Mouse (Mus musculus) heart, postnatal 25 days (tissue): ENCODE data around the gene Mecom. TPM values are rescaled to one million over a fixed set of nuclear protein-coding genes. Genes with fewer than 3 reads are reported as not detected.

Experiments used
- DNase-seq: peaks from one replicate; pipeline ENCODE4 v3.0.0; 2022; ENCODE audit warnings: low spot score
- intact Hi-C: fragments of 180-260 bp; cut with DNase I; formaldehyde crosslinking; loops from one replicate; pipeline ENCODE4 v1.15.1; 2025
- total RNA-seq, 2 experiments: library from RNA; stranded (reverse); gene quantifications; 2 replicates each; pipeline ENCODE4 v1.2.3; 2021

Gene Mecom
- total RNA-seq, 2 experiments from 2014 or later, result 18.6 to 21.2 TPM

DNA sequence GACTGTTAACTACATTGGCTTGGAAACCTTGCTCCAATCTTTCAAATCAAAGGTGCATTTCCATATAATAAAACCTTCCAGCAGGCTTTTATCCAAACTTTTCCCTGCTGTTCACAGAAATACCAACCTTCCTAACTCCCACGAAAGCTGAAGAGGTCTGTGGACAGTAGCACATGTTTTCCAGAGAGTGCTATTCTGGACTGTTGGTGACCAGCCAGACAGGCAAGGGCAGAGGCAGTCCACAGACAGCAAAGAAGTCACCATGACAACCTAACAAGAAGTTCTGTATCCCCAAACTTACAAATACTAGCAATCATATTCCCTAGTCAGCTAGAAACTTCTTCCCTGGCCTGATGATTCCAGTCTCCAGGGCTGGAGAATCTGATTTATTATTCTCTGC, 454.8 kb downstream of the Mecom start:
- no peak for DNase-seq
- intact Hi-C loops, result no loop called here

DNA sequence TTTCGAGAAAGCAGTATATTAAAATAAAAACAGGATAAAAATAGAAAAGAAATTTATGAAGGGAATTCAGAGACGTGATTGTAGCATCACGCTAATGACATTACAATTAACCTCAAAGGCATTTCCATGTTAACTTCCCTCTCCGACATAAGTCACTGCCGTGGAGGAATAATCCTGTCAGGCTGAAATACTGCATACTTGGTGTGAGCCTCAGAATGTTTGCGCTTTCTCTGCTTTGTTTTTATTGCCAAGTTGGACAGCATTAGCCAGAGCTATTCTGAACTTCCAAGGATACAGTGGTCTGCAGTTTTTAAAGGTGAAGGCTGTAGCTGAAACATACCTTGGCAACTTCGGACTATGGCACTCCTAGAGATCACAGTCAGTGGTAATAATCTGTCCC, 455.3 kb downstream of the Mecom start:
- intact Hi-C loops, result no loop called here
- DNase-seq, result no peak

- intact Hi-C loops, result no loop called here
- DNase-seq, result no peak
Measured at GRCm38 (mm10) chr3:30091860-30092259, 455.9 kb downstream of the Mecom start.

GRCm38 (mm10) chr3:30091401-30091800, 456.4 kb downstream of the Mecom start:
- DNase-seq, result no peak
- intact Hi-C loops, result no loop called here

- DNase-seq, result no peak
- intact Hi-C loops, result no loop called here
Measured at GRCm38 (mm10) chr3:30086139-30086538, 461.7 kb downstream of the Mecom start.

GRCm38 (mm10) chr3:30083842-30084241, 464.0 kb downstream of the Mecom start:
- DNase-seq, result no peak
- intact Hi-C loops, result no loop called here

DNA sequence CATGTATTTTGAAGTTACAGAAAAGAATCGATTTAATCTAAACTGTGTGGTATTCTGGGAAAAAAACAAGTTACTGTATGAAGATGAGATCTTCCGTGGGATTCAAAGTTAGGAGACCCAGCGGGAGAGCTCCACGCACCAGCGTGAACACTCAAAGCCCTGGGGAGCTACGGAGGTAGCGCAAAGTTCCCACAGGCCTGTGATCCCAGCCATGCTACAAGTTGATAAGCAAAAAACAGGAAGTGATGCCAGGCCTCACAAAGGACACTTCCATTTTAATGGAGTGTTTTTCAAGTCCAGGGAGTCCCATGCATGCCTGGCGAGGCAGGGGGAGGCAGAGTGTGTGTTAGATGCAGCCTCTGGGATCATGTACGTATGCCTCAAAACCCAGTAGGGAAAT, 464.5 kb downstream of the Mecom start:
- no peak for DNase-seq
- intact Hi-C loops, result no loop called here

DNA sequence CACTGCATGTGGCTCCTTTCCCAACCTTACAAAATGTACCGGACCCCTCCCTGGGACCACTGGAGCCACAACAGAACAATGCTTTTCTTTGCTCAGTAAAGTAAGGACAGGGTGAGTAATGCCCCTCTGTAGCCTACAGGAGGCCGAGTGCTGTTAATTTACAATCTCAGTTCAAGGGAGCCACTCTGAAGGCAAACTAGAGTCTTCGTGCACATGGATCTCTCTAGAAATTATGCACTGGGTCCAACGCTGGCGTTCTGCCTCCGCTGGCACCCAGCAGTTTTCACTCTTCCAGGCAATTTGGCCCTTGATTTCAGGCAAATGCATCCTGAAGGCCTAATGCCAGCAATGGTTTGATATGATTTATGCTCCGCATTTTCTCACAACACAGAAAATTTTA, 467.0 kb downstream of the Mecom start:
- intact Hi-C loops, result no loop called here
- no peak for DNase-seq

GRCm38 (mm10) chr3:30076522-30076921, 471.3 kb downstream of the Mecom start:
- intact Hi-C loops, result no loop called here
- DNase-seq, result no peak

DNA sequence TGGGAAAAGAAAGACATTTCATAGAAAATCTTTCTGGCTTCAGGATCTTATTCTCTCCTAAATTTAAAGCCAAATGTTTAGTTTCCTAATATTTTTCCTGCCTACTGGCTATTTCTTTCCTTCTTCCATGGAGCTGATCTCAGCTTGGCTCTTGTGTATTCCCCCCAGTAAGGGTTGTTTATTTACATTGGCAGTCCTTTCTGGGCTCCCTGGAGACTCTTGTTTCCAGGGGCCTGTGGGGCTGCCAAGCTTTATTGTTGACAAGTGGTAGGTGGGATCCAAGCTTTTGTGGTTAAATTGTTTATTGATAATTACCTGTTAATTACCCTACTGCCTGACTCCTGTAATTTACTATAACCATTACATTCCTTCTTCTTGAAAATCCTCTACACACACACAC, 476.5 kb downstream of the Mecom start:
- intact Hi-C loops, result no loop called here
- no peak for DNase-seq

DNA sequence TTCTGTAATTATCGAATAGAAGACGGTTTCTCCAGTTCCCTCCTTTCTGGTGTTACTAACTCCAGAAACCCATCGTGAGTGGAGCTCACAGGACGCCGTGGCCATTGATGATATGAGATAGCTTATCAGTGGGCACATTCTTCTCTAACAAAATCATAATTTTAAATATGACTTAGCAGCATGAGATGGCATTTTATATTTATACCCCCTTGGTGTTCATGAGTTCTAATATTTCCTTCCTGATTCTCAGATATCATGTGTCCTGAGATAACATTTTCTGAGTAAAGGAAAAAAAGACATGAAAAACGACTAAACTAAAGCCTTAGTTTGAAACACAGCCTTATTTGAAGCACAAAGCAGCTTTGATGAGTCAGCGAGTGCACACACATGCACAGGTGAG, 481.3 kb downstream of the Mecom start:
- intact Hi-C loops, result no loop called here
- DNase-seq, result no peak

GRCm38 (mm10) chr3:30060058-30060457, 487.8 kb downstream of the Mecom start:
- intact Hi-C loops, result no loop called here
- no peak for DNase-seq

GRCm38 (mm10) chr3:30059615-30060014, 488.2 kb downstream of the Mecom start:
- no peak for DNase-seq
- intact Hi-C loops, result no loop called here

DNA sequence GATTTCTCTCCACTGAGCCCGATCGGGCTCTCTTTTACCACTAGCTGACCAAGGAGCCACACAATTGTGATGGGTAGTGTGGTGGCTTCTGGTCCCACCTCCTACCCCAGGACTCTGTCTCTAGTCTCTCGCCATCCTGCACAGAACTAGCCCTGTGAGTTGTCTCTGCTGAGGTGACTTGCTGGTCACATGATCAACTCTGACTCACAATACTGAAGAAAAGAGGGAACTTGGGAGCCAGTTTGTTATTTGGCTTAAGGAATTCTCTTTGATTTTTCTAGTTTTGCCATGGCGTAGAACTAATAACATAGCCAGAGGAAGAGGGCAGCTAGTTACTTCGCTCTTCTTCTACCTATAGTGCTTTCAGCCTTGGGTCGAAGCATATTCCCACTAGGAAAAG, 496.5 kb downstream of the Mecom start:
- no peak for DNase-seq

DNA sequence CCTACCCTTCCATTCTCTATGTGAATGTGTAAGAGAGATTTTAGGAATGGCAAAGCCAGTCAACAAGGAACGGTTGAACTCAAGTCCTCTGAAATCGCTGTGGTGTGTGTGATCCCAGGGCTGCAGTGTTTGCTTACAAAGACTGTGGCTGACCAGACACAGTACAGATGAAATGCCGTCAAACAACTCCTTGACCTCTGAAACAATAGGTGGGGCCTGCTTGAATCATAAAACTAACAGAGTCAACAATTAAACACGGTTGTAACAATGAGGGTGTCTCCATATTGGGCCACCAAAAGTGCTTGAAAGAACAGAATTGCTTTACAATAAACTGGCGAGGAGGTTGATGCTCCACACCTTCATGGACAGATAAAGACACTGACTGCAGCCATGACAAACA, 497.0 kb downstream of the Mecom start:
- intact Hi-C loops, result no loop called here
- DNase-seq, result no peak

More for the DNA sequence above, 496.5 kb downstream of the Mecom start:
- intact Hi-C loops, result no loop called here

DNA sequence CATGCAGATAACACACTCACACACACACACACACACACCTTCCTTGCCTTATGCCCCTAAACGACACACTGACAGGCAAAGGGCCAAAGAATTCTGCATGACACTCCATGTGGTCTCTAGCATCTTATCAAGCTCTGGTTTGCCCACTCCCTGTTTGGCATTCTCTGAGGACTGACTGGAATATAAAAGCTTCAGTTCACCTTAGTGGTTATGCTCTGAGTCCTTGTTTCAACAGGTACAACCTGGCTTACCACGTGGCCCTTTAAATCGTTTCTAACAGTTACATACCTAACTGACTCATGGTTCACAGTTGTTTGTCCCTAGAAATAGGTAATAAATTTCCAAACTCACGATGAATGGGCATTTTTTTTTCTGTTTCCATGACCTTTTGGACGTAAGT, 499.0 kb downstream of the Mecom start:
- intact Hi-C loops, result no loop called here
- DNase-seq, result no peak

GRCm38 (mm10) chr3:30048157-30048556, 499.7 kb downstream of the Mecom start:
- intact Hi-C loops, result no loop called here
- DNase-seq, result no peak

GRCm38 (mm10) chr3:30043525-30043924, 504.3 kb downstream of the Mecom start:
- intact Hi-C loops, result no loop called here
- no peak for DNase-seq

- DNase-seq, result no peak
- intact Hi-C loops, result no loop called here
Measured at GRCm38 (mm10) chr3:30038545-30038944, 509.3 kb downstream of the Mecom start.

GRCm38 (mm10) chr3:30019961-30020360, 527.8 kb downstream of the Mecom start:
- intact Hi-C loops, result loop anchor here (10.0 kb wide), 5 partner anchors 85 to 285 kb away; no protein-coding TSS in a partner anchor
- no peak for DNase-seq

GRCm38 (mm10) chr3:30019411-30019810, 528.4 kb downstream of the Mecom start:
- intact Hi-C loops, result loop anchor here (10.0 kb wide), 5 partner anchors 85 to 285 kb away; no protein-coding TSS in a partner anchor
- DNase-seq, result no peak

DNA sequence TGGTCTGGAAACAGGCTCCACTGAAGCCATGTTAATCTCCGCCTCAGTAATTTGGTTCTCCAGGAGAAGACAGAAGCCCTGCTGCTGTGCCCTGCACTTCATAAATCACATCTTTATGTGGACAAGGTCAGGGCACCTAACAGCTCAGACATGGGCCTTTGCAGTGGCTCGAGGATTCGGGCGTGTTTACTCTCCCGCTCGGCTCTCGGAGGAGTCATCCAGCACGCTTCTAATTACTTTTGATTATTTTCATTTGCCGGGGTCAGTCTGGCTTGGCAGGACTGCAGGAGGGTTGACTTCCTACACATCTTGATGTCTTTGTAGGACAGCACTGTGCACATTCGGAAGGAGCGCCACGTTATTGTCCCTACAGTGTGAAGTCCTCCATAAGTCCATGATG, 529.6 kb downstream of the Mecom start:
- DNase-seq, result no peak
- intact Hi-C loops, result loop anchor here (10.0 kb wide), 5 partner anchors 87 to 287 kb away; no protein-coding TSS in a partner anchor

GRCm38 (mm10) chr3:30016766-30017165, 531.0 kb downstream of the Mecom start:
- intact Hi-C loops, result loop anchor here (10.0 kb wide), 5 partner anchors 88 to 288 kb away; no protein-coding TSS in a partner anchor
- DNase-seq, result no peak
